Mouse (Mus musculus) G1E (cell line): Measurements from ENCODE around the gene Sod2. TPM values are rescaled to one million over a fixed set of nuclear protein-coding genes. Genes with fewer than 3 reads are reported as not detected.
"Not testable (repeated sequence)": the region's sequence is repeated elsewhere in the genome, so short reads cannot be mapped to it uniquely, and the experiment has no call there.

Experiments used
- ATAC-seq: 2 replicates; pipeline ENCODE4 v1.8.0; 2016; ENCODE audit warnings: mild to moderate bottlenecking; ENCODE audit not compliant: insufficient number of reproducible peaks, poor library complexity, low FRiP score, severe bottlenecking; ENCODE audit errors: extremely low read depth
- DNase-seq: peaks from one replicate; pipeline ENCODE4 v3.0.0; 2012; ENCODE audit warnings: low spot score
- H3K27me3 ChIP-seq: 2 replicates; pipeline ENCODE4 v1.6.1; 2012; ENCODE audit warnings: mild to moderate bottlenecking, low read length, inconsistent platforms; ENCODE audit not compliant: insufficient read depth
- H3K36me3 ChIP-seq: replicated peaks from 2 replicates; pipeline ENCODE3; 2012; ENCODE audit warnings: mild to moderate bottlenecking, inconsistent platforms
- H3K4me1 ChIP-seq: 2 replicates; pipeline ENCODE4 v1.6.1; 2012; ENCODE audit warnings: low read depth, low read length, inconsistent platforms, mixed read lengths; ENCODE audit not compliant: insufficient read depth
- H3K4me3 ChIP-seq: 2 replicates; pipeline ENCODE4 v1.5.1; 2012; ENCODE audit warnings: low read depth, mild to moderate bottlenecking, inconsistent platforms, low read length, moderate library complexity, mixed read lengths
- H3K9me3 ChIP-seq: replicated peaks from 2 replicates; pipeline ENCODE4 v1.6.1; 2012; ENCODE audit warnings: inconsistent platforms
- CTCF ChIP-seq: IDR thresholded peaks from 2 replicates; pipeline ENCODE4 v1.5.1; 2012; ENCODE audit warnings: low read depth, low read length, inconsistent platforms, mixed read lengths
- GATA1 ChIP-seq: IDR thresholded peaks from 2 replicates; pipeline ENCODE4 v1.6.1; 2012; ENCODE audit warnings: borderline replicate concordance, low read length, inconsistent platforms, mixed read lengths
- GATA2 ChIP-seq: IDR thresholded peaks from 2 replicates; pipeline ENCODE4 v1.6.1; 2012; ENCODE audit warnings: low read depth, low read length, inconsistent platforms, borderline replicate concordance
- POLR2AphosphoS5 ChIP-seq: IDR thresholded peaks from 2 replicates; pipeline ENCODE4 v1.6.1; 2012; ENCODE audit warnings: low read depth, low read length, inconsistent platforms; ENCODE audit not compliant: insufficient replicate concordance
- TAL1 ChIP-seq: conservative IDR thresholded peaks from 2 replicates; pipeline ENCODE4 v1.6.1; 2012; ENCODE audit warnings: low read depth, low read length, inconsistent platforms, mixed read lengths
- polyA plus RNA-seq: library from polyadenylated mRNA; stranded (reverse); fragments of >175 nt; gene quantifications from 2 replicates; pipeline ENCODE4 v1.2.3, GENCODE M21; 2012
- total RNA-seq, 2 experiments: library from RNA; stranded (forward) in 1 of 2; stranded (reverse) in 1 of 2; fragments of 200-1000 nt in 1 of 2; fragments of >200 nt in 1 of 2; fragmentation: Nextera tagmentation in 1 of 2; gene quantifications; 2 replicates each; pipeline ENCODE4 v1.2.3; 2014 to 2017

Gene Sod2
- total RNA-seq (2014; fragmentation: Nextera tagmentation), result 107 and 144 TPM in 2 replicates
- 102 and 111 TPM in 2 replicates for total RNA-seq (2017)
- polyA plus RNA-seq, result 407 and 592 TPM in 2 replicates

GRCm38 (mm10) chr17:13006546-13006945, at the start of gene Sod2:
Gene Sod2 (plus strand): TSS chr17:13006846.
- Histone ChIP-seq H3K4me3 (peak within 1 kb of the TSS; percentile 89), H3K4me1 (peaks cover 18% of the 10 kb centered on the region), H3K36me3 (peaks cover 13% of the 10 kb centered on the region)
- DNase-seq, H3K9me3 ChIP-seq, H3K27me3 ChIP-seq, ATAC-seq: not testable (repeated sequence)

- not testable (repeated sequence) for DNase-seq, H3K9me3 ChIP-seq, ATAC-seq, H3K27me3 ChIP-seq
- H3K4me3 ChIP-seq, result peak overlapping the region; percentile 60
- peaks cover 43% of the 10 kb centered on the region for H3K4me1 ChIP-seq
- peaks cover 40% of the 10 kb centered on the region for H3K36me3 ChIP-seq
Measured at GRCm38 (mm10) chr17:12959377-12959776, 47.3 kb upstream of the Sod2 start.

GRCm38 (mm10) chr17:12960331-12960873, 46.2 kb upstream of the Sod2 start, which contains the start of gene Acat2:
Gene Acat2 (minus strand): TSS chr17:12960747.
- peaks cover 43% of the 10 kb centered on the region for H3K4me1 ChIP-seq
- H3K27me3 ChIP-seq, result no peaks in the 10 kb centered on the region
- no peaks in the 10 kb centered on the region for H3K9me3 ChIP-seq
- TF ChIP-seq GATA2, result no peak
- TF ChIP-seq GATA1, result no peak
- no peak for TF ChIP-seq TAL1
- 0 out of 2 replicates have a peak, but pooled peaks have one; percentile 76 for TF ChIP-seq POLR2AphosphoS5
- TF ChIP-seq CTCF, result no peak
- DNase-seq (peak; percentile 97), ATAC-seq (peak; percentile 94)
- H3K36me3 ChIP-seq, result peaks cover 44% of the 10 kb centered on the region
- peak within 1 kb of the TSS; percentile 78 for H3K4me3 ChIP-seq

- Histone ChIP-seq H3K9me3 (no peaks in the 10 kb centered on the region), H3K36me3 (peaks cover 49% of the 10 kb centered on the region), H3K27me3 (no peaks in the 10 kb centered on the region), H3K4me3 (no peak overlapping the region), H3K4me1 (peaks cover 31% of the 10 kb centered on the region)
- DNase-seq (no peak), ATAC-seq (no peak)
- TF ChIP-seq GATA1 (no peak), TAL1 (no peak), POLR2AphosphoS5 (no peak), GATA2 (no peak), CTCF (no peak)
Measured at GRCm38 (mm10) chr17:12963476-12963875, 43.2 kb upstream of the Sod2 start.

GRCm38 (mm10) chr17:12967173-12967572, 39.5 kb upstream of the Sod2 start:
- H3K4me1 ChIP-seq, result peaks cover 14% of the 10 kb centered on the region; the same call in 1 of the 2 replicates
- no peak for ATAC-seq
- DNase-seq, result no peak
- peaks cover 75% of the 10 kb centered on the region for H3K36me3 ChIP-seq
- H3K27me3 ChIP-seq, result no peaks in the 10 kb centered on the region
- H3K4me3 ChIP-seq, result no peak overlapping the region
- no peaks in the 10 kb centered on the region for H3K9me3 ChIP-seq
- TF ChIP-seq POLR2AphosphoS5, result no peak
- no peak for TF ChIP-seq TAL1
- TF ChIP-seq GATA1, result no peak
- no peak for TF ChIP-seq GATA2
- no peak for TF ChIP-seq CTCF

- no peaks in the 10 kb centered on the region for H3K27me3 ChIP-seq
- H3K36me3 ChIP-seq, result peaks cover 78% of the 10 kb centered on the region
- peaks cover 4% of the 10 kb centered on the region; the same call in 1 of the 2 replicates for H3K4me1 ChIP-seq
- no peak for TF ChIP-seq TAL1
- TF ChIP-seq CTCF, result no peak
- no peak for TF ChIP-seq POLR2AphosphoS5
- TF ChIP-seq GATA1, result no peak
- TF ChIP-seq GATA2, result no peak
- no peak overlapping the region for H3K4me3 ChIP-seq
- H3K9me3 ChIP-seq, result no peaks in the 10 kb centered on the region
- no peak for ATAC-seq
- no peak for DNase-seq
Measured at GRCm38 (mm10) chr17:12973851-12974250, 32.8 kb upstream of the Sod2 start.

GRCm38 (mm10) chr17:12978546-12978945, 28.1 kb upstream of the Sod2 start:
- no peak for TF ChIP-seq GATA2
- no peak for TF ChIP-seq TAL1
- Histone ChIP-seq H3K9me3 (no peaks in the 10 kb centered on the region), H3K27me3 (no peaks in the 10 kb centered on the region), H3K36me3 (peaks cover 77% of the 10 kb centered on the region), H3K4me3 (no peak overlapping the region), H3K4me1 (peaks cover 3% of the 10 kb centered on the region; the same call in 1 of the 2 replicates)
- no peak for DNase-seq
- no peak for ATAC-seq
